Mouse (Mus musculus) lung, embryonic 16.5 days (tissue): ENCODE results near the gene Ccdc127. TPM values are rescaled to one million over a fixed set of nuclear protein-coding genes. Genes with fewer than 3 reads are reported as not detected.

ENCODE experiments used
- ATAC-seq: fragments of 200-750 bp; cut with Nextera tagmentation; 2 replicates; pipeline ENCODE4 v1.8.0; 2017; ENCODE audit warnings: low read depth, mild to moderate bottlenecking, moderate library complexity
- H3K27ac ChIP-seq: fragments of 300-500 bp; sonication (generic); 2 replicates; pipeline ENCODE4 v1.5.1; 2014; ENCODE audit warnings: mild to moderate bottlenecking, control low read depth, low read length
- H3K27me3 ChIP-seq: fragments of 300-500 bp; sonication (generic); 2 replicates; pipeline ENCODE4 v1.6.1; 2014; ENCODE audit warnings: low read depth, low read length, mixed read lengths; ENCODE audit not compliant: control insufficient read depth, insufficient read depth
- H3K36me3 ChIP-seq: fragments of 300-500 bp; sonication (generic); 2 replicates; pipeline ENCODE4 v1.6.1; 2014; ENCODE audit warnings: low read length; ENCODE audit not compliant: control insufficient read depth, insufficient read depth
- H3K4me1 ChIP-seq: fragments of 300-500 bp; sonication (generic); replicated peaks from 2 replicates; pipeline ENCODE4 v1.6.1; 2014; ENCODE audit warnings: low read length, mixed read lengths; ENCODE audit not compliant: control insufficient read depth, insufficient read depth
- H3K4me2 ChIP-seq: fragments of 300-500 bp; sonication (generic); 2 replicates; pipeline ENCODE4 v1.6.1; 2014; ENCODE audit warnings: low read depth, low read length, control low read depth
- H3K4me3 ChIP-seq: fragments of 300-500 bp; sonication (generic); 2 replicates; pipeline ENCODE4 v1.5.1; 2014; ENCODE audit warnings: mild to moderate bottlenecking, low read length, control low read depth
- H3K9ac ChIP-seq: fragments of 300-500 bp; sonication (generic); 2 replicates; pipeline ENCODE4 v1.6.1; 2014; ENCODE audit warnings: low read length, control low read depth
- H3K9me3 ChIP-seq: fragments of 300-500 bp; sonication (generic); 2 replicates; pipeline ENCODE4 v1.6.1; 2016; ENCODE audit warnings: low read length; ENCODE audit not compliant: control insufficient read depth
- WGBS: fragments of 180-500 bp; shearing (Covaris S2); extraction: QIAGEN DNeasy Blood & Tissue Kit; methylation state at CpG from one replicate; pipeline ENCODE4 v1.1.7; 2014; 5-methylcytosine and 5-hydroxymethylcytosine counted together
- polyA plus RNA-seq: library from polyadenylated mRNA; unstranded; fragments of >200 nt; fragmentation: Nextera tagmentation; extraction: Ambion mirVana; gene quantifications from 2 replicates; pipeline ENCODE4 v1.2.1, GENCODE M21; 2015

Ccdc127 gene
- 44.7 and 56.1 TPM in 2 replicates for polyA plus RNA-seq

DNA sequence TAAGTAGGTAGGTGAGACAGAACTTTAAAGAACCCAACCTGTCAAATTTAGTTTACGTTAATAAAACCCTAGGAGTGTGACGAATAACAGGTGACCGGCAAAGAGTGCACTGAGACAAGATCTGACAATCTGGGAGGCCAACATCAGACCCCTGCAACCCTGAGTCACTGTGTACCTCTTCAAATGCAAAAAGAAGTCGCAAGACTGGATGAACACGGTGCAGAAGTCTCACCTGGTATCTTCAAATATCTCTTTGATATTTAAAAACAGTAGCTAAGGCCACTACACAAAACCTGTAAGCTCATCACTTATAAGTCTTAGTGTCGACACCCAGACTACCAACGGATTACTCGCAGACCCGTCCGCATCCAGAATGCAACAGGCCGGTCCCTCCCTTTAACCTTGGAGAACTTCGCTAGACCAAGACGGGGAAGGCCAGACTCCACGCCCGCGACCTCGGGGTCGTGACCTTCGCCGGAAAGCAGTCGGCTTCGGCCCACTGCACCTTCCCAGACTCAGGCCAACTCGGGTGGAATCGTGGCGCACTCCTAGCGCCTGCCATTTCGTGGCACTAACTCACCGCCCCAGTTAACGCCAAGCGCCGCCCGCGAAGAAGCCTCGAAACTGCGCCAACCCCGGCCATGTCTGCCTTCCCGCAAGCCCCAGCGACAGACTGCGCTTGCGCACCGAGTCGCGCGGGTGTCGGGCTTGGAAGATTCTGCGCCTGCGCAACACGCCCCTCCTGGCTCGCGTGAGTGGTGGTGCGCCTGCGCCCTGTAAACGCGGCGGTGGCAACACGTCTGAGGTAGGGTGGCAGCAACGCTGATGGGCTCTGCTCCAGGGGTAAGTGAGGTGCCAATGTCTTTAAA, at the start of gene Ccdc127, which contains the start of gene Sdha:
TSS of gene Ccdc127 (plus strand) at position 744 of the 869 bp plus-strand sequence.
TSS of gene Sdha (minus strand) at position 715 of the 869 bp plus-strand sequence.
- peaks cover 16% of the 10 kb centered on the region for H3K4me1 ChIP-seq
- no peaks in the 10 kb centered on the region for H3K27me3 ChIP-seq
- H3K36me3 ChIP-seq: peaks cover 3% of the 10 kb centered on the region; the same call in 1 of the 2 replicates
- peak within 1 kb of the TSS; percentile 91 for H3K4me3 ChIP-seq
- H3K9ac ChIP-seq: peak within 1 kb of the TSS; percentile 97
- H3K9me3 ChIP-seq: no peaks in the 10 kb centered on the region
- WGBS: under 1% methylated on average over 57 of the region's 57 CpGs
- peak; percentile 99 for ATAC-seq
- peak within 1 kb of the TSS; percentile 72 for H3K4me2 ChIP-seq
- peak within 1 kb of the TSS; percentile 73 for H3K27ac ChIP-seq

DNA sequence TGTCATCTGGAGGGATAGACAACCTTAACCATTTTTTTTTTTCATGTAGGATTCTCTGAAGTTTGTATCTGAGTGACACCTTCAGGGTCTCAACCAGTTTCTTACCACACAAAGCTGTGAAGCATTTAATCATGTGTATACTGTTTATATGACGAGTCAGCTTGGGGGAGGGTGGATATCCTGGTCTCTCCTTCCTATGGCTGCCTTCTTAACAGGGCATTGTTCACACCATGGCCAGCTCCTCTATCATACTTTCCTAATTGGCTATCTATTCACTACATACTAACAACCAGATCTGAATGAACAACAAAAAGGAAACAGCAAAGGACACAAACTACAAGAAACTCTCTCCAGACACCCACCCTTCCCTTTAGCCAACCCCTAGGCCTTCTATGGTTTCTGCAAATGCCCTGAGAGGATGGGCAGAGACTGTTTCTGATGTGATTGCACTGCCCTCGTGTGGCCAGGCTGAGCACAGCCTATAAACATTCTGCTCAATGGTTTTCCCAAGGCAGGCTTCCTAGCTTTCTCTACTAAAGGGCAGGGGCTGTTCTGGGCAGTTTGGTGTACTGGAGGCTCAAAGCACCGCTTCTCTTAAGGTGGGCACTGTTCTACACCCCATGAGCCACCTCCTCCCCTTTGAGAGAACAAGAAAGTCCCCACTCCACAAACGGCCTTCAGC, 49.0 kb upstream of the Ccdc127 start:
- H3K9ac ChIP-seq: 0 out of 2 replicates have a peak overlapping the region, but pooled peaks have one; percentile 4
- no peaks in the 10 kb centered on the region for H3K27me3 ChIP-seq
- H3K4me1 ChIP-seq: no peaks in the 10 kb centered on the region
- peaks cover 22% of the 10 kb centered on the region for H3K36me3 ChIP-seq
- peak overlapping the region; percentile 43; the same call in 1 of the 2 replicates for H3K27ac ChIP-seq
- no peak overlapping the region for H3K4me2 ChIP-seq
- H3K4me3 ChIP-seq: no peak overlapping the region
- ATAC-seq: peak; percentile 81
- 36% methylated on average over 4 of the region's 4 CpGs for WGBS
- no peaks in the 10 kb centered on the region for H3K9me3 ChIP-seq

DNA sequence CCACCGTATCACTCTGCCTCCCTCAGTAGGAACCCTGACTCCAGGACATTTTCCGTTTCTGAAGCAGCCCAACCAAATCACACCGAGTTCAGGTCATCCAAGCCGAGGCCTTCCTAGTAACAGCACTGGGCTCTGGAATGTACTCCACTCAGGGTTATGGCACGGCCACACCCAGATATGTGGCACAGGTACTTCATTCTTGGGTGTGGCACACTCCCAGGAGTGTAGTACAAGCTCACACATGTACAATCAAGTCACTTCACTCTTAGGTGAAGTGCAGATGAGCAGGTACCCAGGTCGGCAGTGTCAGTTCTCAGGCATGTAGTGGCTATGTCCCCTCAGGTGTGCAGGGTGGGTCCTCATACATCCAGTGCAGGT, 48.5 kb upstream of the Ccdc127 start:
- Histone ChIP-seq H3K4me1 (no peaks in the 10 kb centered on the region), H3K36me3 (peaks cover 22% of the 10 kb centered on the region), H3K9me3 (no peaks in the 10 kb centered on the region), H3K27ac (peak overlapping the region; percentile 43; the same call in 1 of the 2 replicates), H3K4me3 (no peak overlapping the region), H3K4me2 (no peak overlapping the region), H3K9ac (0 out of 2 replicates have a peak overlapping the region, but pooled peaks have one; percentile 4), H3K27me3 (no peaks in the 10 kb centered on the region)
- ATAC-seq: peak; percentile 83
- WGBS: 54% methylated on average over 6 of the region's 6 CpGs

DNA sequence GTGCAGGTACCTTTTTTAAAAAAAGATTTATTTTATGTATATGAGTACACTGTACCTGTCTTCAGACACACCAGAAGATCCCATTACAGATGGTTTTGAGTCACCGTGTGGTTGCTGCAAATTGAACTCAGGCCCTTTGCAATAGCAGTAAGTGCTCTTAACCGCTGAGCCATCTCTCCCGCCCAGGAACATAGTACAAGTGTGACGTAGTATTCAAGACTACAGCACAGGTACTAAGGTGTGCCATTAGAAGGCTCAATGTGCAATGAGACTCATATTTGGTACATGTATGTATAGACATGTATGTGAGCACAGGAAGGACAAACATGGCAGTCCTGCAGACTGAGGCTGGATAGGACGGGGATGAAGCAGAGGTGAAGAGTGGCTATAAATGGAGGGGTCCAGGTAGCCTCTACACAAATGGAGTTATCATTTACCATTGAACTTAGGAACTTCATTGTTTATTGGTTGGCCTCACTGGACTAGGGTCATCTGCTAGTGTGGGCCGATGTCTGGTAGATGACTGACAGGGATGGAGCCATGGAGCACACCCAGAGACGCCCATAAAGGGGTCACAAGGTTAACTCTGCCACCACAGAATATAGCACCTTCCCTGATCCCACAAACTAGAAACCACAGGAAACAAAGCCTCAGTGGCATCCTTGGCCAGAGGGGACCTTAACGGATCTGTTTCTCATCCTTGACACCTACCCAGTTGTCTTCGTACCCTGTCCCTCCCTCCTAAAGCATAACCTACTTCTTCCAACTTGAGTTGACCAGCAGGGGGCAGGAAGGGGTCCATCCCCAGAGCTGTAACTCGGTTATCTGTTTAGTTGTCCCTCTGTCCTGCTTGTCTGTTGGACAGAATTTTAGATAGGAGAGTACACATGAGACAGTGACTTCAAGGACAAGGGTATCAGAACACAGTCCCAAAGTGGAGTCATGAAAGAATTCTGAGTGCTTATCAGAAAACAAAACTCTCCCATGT, 47.8 kb upstream of the Ccdc127 start:
- ATAC-seq: no peak
- Histone ChIP-seq H3K27me3 (no peaks in the 10 kb centered on the region), H3K4me2 (no peak overlapping the region), H3K4me3 (no peak overlapping the region), H3K27ac (no peak overlapping the region), H3K4me1 (no peaks in the 10 kb centered on the region), H3K9me3 (no peaks in the 10 kb centered on the region), H3K9ac (no peak overlapping the region), H3K36me3 (peaks cover 22% of the 10 kb centered on the region)
- 78% methylated on average over 10 of the region's 10 CpGs for WGBS

DNA sequence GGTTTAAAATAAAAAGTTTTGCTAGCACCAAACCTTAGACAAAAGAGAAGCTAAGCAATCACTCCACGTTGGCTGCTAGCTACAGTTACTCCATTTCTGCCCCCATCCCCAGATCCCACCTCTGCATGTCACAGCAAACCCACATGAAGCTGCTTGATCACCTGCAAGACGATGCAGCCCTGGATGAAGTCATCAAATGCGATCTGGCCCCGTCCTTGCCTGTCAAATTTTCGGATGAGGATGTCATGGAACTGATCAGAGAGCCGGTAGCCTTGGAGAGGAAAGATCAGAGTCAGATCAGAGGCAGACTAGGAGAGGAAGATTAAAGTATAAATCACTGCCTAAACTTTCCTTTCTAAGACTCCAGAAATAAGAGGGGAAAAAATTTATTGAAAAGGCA, 44.7 kb upstream of the Ccdc127 start:
- no peaks in the 10 kb centered on the region for H3K27me3 ChIP-seq
- no peak overlapping the region for H3K4me2 ChIP-seq
- no peak overlapping the region for H3K4me3 ChIP-seq
- H3K9ac ChIP-seq: no peak overlapping the region
- ATAC-seq: no peak
- peaks cover 28% of the 10 kb centered on the region for H3K36me3 ChIP-seq
- no peaks in the 10 kb centered on the region for H3K9me3 ChIP-seq
- H3K4me1 ChIP-seq: no peaks in the 10 kb centered on the region
- no peak overlapping the region for H3K27ac ChIP-seq
- WGBS: 82% methylated on average over 6 of the region's 6 CpGs

DNA sequence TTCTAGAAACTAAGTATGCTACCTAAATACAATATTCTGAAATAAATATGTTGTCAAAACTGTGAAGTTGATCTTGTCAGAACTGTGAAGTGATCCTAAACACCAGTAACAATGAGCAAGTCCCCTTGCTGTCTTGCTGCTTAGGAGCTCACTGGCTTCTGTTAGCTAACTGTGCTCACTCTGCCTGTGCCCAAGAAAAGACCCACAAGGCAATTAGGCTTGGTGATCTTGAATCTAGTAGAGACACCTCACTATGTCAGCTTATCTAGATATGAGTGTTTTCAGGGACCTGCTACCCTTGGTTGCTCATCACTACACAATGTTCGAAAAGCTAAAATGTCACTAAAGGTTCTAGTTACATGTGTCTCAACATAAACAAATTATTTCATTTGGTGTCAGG, 44.3 kb upstream of the Ccdc127 start:
- Histone ChIP-seq H3K27ac (no peak overlapping the region), H3K27me3 (no peaks in the 10 kb centered on the region), H3K4me2 (no peak overlapping the region), H3K9ac (no peak overlapping the region), H3K9me3 (no peaks in the 10 kb centered on the region), H3K36me3 (peaks cover 32% of the 10 kb centered on the region), H3K4me1 (no peaks in the 10 kb centered on the region), H3K4me3 (no peak overlapping the region)
- WGBS: 91% methylated on average over 1 of the region's 1 CpGs
- ATAC-seq: no peak

DNA sequence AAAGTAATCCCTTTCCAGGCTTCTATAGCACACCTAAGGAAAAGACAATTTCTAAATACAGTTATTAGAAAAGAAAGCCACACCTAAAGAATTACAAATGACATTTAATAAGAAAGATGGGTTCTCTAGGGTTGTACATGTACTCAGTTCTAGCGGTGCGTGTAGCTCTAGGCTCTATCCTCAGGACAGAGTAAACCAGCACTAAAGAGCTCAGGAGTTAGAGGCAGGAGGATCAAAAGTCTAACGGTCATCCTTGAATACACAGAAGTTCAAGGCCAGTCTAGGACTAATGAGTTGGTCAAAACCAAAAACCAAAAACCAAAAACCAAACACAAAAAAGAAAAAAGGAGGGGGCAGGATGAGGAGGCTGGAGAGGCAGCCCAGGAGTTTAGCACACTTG, 35.5 kb upstream of the Ccdc127 start:
- Histone ChIP-seq H3K4me3 (no peak overlapping the region), H3K9ac (no peak overlapping the region), H3K9me3 (no peaks in the 10 kb centered on the region), H3K27ac (no peak overlapping the region), H3K27me3 (no peaks in the 10 kb centered on the region), H3K4me1 (peaks cover 10% of the 10 kb centered on the region), H3K4me2 (no peak overlapping the region), H3K36me3 (peaks cover 11% of the 10 kb centered on the region)
- ATAC-seq: no peak
- 95% methylated on average over 3 of the region's 3 CpGs for WGBS

DNA sequence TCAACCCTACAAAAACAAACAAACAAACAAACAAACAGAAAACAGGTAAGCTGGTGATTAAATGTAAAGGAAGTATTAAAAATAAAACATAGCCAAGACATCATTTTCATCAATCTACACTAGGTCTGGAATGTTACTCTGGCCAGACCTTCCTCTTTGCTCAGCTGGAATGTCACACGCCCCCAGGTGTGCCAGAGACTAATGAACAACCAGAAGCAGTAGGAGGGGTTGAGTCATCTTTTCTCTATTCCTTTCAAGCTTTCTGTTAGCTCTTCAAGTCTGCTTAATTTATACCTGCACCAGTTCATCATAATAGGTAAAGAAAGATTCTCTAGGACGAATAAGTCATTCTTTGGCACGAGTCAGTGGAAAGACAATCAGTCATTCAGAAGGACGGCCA, 33.7 kb upstream of the Ccdc127 start:
- Histone ChIP-seq H3K27me3 (no peaks in the 10 kb centered on the region), H3K4me1 (peaks cover 10% of the 10 kb centered on the region), H3K9me3 (no peaks in the 10 kb centered on the region), H3K4me3 (peak overlapping the region; percentile 83), H3K9ac (peak overlapping the region; percentile 77), H3K4me2 (peak overlapping the region; percentile 84), H3K36me3 (peaks cover 8% of the 10 kb centered on the region; the same call in 1 of the 2 replicates), H3K27ac (peak overlapping the region; percentile 39; the same call in 1 of the 2 replicates)
- ATAC-seq: no peak
- WGBS: 13% methylated on average over 4 of the region's 4 CpGs
